Mouse (Mus musculus) fat pad, adult 2 months (tissue): Measurements from ENCODE around the gene Gm8693.
"Not testable (repeated sequence)": the region's sequence is repeated elsewhere in the genome, so short reads cannot be mapped to it uniquely, and the experiment has no call there.

Source experiments
- DNase-seq: peaks from one replicate; pipeline ENCODE4 v3.0.0-alpha.2; 2011; ENCODE audit warnings: low read depth, low spot score; ENCODE audit errors: extremely low read depth

Gm8693 gene

GRCm38 (mm10) chr7:22692217-22692616, at the start of gene Gm8693:
TSS of gene Gm8693 (minus strand) at chr7:22692317.
- not testable (repeated sequence) for DNase-seq

GRCm38 (mm10) chr7:22719610-22720009, 27.5 kb upstream of the Gm8693 start, which contains the start of gene Gm4567:
TSS of gene Gm4567 (minus strand) at chr7:22719710.
- DNase-seq, result not testable (repeated sequence)

GRCm38 (mm10) chr7:22657718-22658117, 34.4 kb downstream of the Gm8693 start, which contains the start of gene Vmn1r155:
TSS of gene Vmn1r155 (plus strand) at chr7:22658018.
- DNase-seq, result not testable (repeated sequence)
